ENCODE assay signal across 8 mouse cellular contexts in genomic region chr6:90987561-90988298, GRCm38 (mm10). TPM values are rescaled to one million over a fixed set of nuclear protein-coding genes. Genes with fewer than 3 reads are reported as not detected.
DNase-seq lines count a peak whose midpoint lies in the region; ATAC-seq and TF ChIP-seq lines count a peak whose summit lies in the region.

No protein-coding gene starts in this region.

- H3K9ac ChIP-seq in forebrain, postnatal 0 days = peak overlapping the region; percentile 66

- DNase-seq in right cerebral cortex, adult 18-20 months = peak; percentile 39
- DNase-seq in right cerebral cortex, postnatal 36 days (ENCODE audit: low spot score in 2 of 2) = no peak
- DNase-seq in brain, adult 2 months (ENCODE audit: low read depth, low spot score) = peak; percentile 43
- peak; percentile 49 for DNase-seq in forebrain, postnatal 0 days
- DNase-seq in kidney, postnatal 10 days = peak; percentile 56
- peak; percentile 12 for DNase-seq in lung, postnatal 14 days
- DNase-seq in right cerebral cortex, postnatal 14 days = peak; percentile 36

- peak; percentile 12 for ATAC-seq in forebrain, postnatal 0 days
- ATAC-seq in monocyte, adult 5-6 weeks (replicated peaks; ENCODE audit: insufficient number of reproducible peaks, low FRiP score, low TSS enrichment, poor library complexity, severe bottlenecking) = no peak

- H3K4me3 ChIP-seq in forebrain, postnatal 0 days (ENCODE audit: low read depth, low read length) = peak overlapping the region; percentile 75

- H3K9me3 ChIP-seq in forebrain, postnatal 0 days (ENCODE audit: low read length) = no peaks in the 10 kb centered on the region

- H3K27ac ChIP-seq in forebrain, postnatal 0 days (ENCODE audit: low read depth, low read length) = peak overlapping the region; percentile 64; the same call in 1 of the 2 replicates

- no peaks in the 10 kb centered on the region for H3K27me3 ChIP-seq in forebrain, postnatal 0 days (ENCODE audit: insufficient read depth, low read length)

- H3K36me3 ChIP-seq in forebrain, postnatal 0 days (ENCODE audit: insufficient read depth) = no peaks in the 10 kb centered on the region

- H3K4me1 ChIP-seq in forebrain, postnatal 0 days (ENCODE audit: insufficient read depth) = 0 out of 2 replicates have a peak, but pooled peaks cover 4% of the 10 kb centered on the region

- TF ChIP-seq CTCF in forebrain, postnatal 0 days (IDR thresholded peaks at IDR 0.05; ENCODE audit: low read depth) = no peak

- 3% methylated on average over 69 of the region's 76 CpGs for WGBS in forebrain, postnatal 0 days

- peak overlapping the region; percentile 98 for H3K4me2 ChIP-seq in forebrain, postnatal 0 days (ENCODE audit: low read depth)

RNA-seq across cellular contexts. Expression of gene Iqsec1, which starts 0.8 kb away (rescaled TPM):
- 73.2 and 103 TPM in 2 replicates for total RNA-seq in forebrain, postnatal 0 days (2014; rRNA removed)
- polyA plus RNA-seq in forebrain, postnatal 0 days (2015; fragmentation: Nextera tagmentation; extraction: Ambion mirVana) = 14.9 and 21.8 TPM in 2 replicates
- 16.6 to 50.9 TPM (median 25.0 TPM) in 3 replicates for total RNA-seq in monocyte, adult 5-6 weeks (2017)

Comparison
In these comparisons a context has a peak if more than half of its experiments do, and no peak if none do; other contexts are left out.
1. DNase-seq: peak in right cerebral cortex, adult 18-20 months (single experiment), brain, adult 2 months (single experiment), forebrain, postnatal 0 days (single experiment), kidney, postnatal 10 days (single experiment), lung, postnatal 14 days (single experiment) and right cerebral cortex, postnatal 14 days (single experiment); none in right cerebral cortex, postnatal 36 days (0 of 2).